Mouse (Mus musculus): ENCODE data around the gene Mapk6. TPM values are rescaled to one million over a fixed set of nuclear protein-coding genes. Genes with fewer than 3 reads are reported as not detected.
A peak's percentile ranks its signal among the peaks of the same experiment; 100 is the strongest.

The Mapk6 gene
- polyA plus RNA-seq, 1 experiment = 52.8 TPM

DNA sequence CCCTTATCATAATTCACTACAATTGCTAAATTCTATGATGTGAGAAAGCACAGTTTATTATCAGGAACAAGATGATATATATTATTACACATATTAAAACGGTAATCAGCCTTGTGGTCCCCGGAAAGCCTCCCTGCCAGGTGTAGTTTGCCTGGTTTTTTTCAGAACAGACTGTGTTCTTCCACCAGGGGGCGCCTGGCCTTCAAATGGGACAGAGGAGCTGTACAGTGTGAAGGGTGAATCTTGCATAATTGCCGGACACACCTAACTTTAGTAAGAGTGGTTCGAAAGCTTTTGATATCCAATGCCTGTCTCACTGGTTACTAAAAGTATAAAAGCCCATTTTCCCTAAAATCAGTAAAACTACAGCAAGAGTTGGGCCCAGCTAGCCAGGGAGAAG is 48.1 kb downstream of the Mapk6 start:
- Histone ChIP-seq H3ac (ENCODE audit: control insufficient read depth, insufficient read length) (no peak overlapping the region), H3K36me3 (ENCODE audit: control insufficient read depth, insufficient read depth) (no peaks in the 10 kb centered on the region), H3K27me3 (ENCODE audit: control insufficient read depth, insufficient read depth, insufficient read length) (no peaks in the 10 kb centered on the region), H3K4me2 (ENCODE audit: low read depth) (no peak overlapping the region), H3K4me3 (no peak overlapping the region), H3K79me2 (ENCODE audit: control insufficient read depth, insufficient read depth) (no peaks in the 10 kb centered on the region)
- TF ChIP-seq MYOD1 (IDR thresholded peaks at IDR 0.05; ENCODE audit: control insufficient read depth in 1 of 3, insufficient read length in 2 of 3, low read depth in 2 of 3) (no peak), CEBPB (IDR thresholded peaks at IDR 0.05; ENCODE audit: insufficient read depth, poor library complexity, severe bottlenecking) (peak; percentile 48; the same call in 1 of the 2 replicates)

GRCm38 (mm10) chr9:75357087-75357654 is 52.6 kb downstream of the Mapk6 start:
- peak overlapping the region; percentile 9 for H3K4me2 ChIP-seq (ENCODE audit: low read depth)

DNA sequence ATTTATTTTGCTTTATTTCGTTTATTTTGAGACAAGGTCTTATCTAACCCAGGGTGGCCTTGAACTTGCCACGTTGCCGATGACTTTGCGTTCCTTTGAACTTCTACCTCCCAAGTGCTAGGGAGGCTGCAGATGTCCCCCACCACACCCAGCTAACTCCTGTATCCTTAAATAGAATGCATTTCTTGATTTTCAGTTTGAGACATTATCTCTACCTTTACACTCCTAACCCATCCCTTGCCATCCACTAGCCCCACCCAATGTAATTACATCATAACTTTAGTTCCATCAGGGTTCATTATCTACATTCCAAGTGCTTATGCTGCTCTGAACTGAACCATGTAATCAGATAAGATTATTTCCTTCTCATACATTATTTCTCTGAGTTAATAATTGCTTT is 54.0 kb downstream of the Mapk6 start:
- no peaks in the 10 kb centered on the region for H3K79me2 ChIP-seq (ENCODE audit: control insufficient read depth, insufficient read depth)
- no peak overlapping the region for H3K4me3 ChIP-seq
- no peak overlapping the region for H3ac ChIP-seq (ENCODE audit: control insufficient read depth, insufficient read length)
- no peak overlapping the region for H3K4me2 ChIP-seq (ENCODE audit: low read depth)
- TF ChIP-seq TCF3 (IDR thresholded peaks at IDR 0.05; ENCODE audit: insufficient read length, low read depth) = no peak
- no peak for TF ChIP-seq MYOD1 (IDR thresholded peaks at IDR 0.05; ENCODE audit: control insufficient read depth in 1 of 3, insufficient read length in 2 of 3, low read depth in 2 of 3)
- no peak for TF ChIP-seq TCF12 (IDR thresholded peaks at IDR 0.05; ENCODE audit: insufficient read depth, poor library complexity, severe bottlenecking)
- TF ChIP-seq MAX (IDR thresholded peaks at IDR 0.05; ENCODE audit: low read depth) = no peak
- TF ChIP-seq POLR2A (IDR thresholded peaks at IDR 0.05; ENCODE audit: insufficient read length, low read depth) = no peak
- no peak for TF ChIP-seq USF1 (IDR thresholded peaks at IDR 0.05; ENCODE audit: low read depth)
- H3K36me3 ChIP-seq (ENCODE audit: control insufficient read depth, insufficient read depth) = no peaks in the 10 kb centered on the region
- H3K27me3 ChIP-seq (ENCODE audit: control insufficient read depth, insufficient read depth, insufficient read length) = no peaks in the 10 kb centered on the region

More at GRCm38 (mm10) chr9:75357087-75357654, 52.6 kb downstream of the Mapk6 start:
- Histone ChIP-seq H3K4me3 (no peak overlapping the region), H3K36me3 (ENCODE audit: control insufficient read depth, insufficient read depth) (no peaks in the 10 kb centered on the region), H3K79me2 (ENCODE audit: control insufficient read depth, insufficient read depth) (no peaks in the 10 kb centered on the region), H3ac (ENCODE audit: control insufficient read depth, insufficient read length) (no peak overlapping the region), H3K27me3 (ENCODE audit: control insufficient read depth, insufficient read depth, insufficient read length) (no peaks in the 10 kb centered on the region)
- TF ChIP-seq TCF12 (IDR thresholded peaks at IDR 0.05; ENCODE audit: insufficient read depth, poor library complexity, severe bottlenecking) = no peak
- no peak for TF ChIP-seq USF1 (IDR thresholded peaks at IDR 0.05; ENCODE audit: low read depth)
- TF ChIP-seq MYOD1 (IDR thresholded peaks at IDR 0.05; ENCODE audit: control insufficient read depth in 1 of 3, insufficient read length in 2 of 3, low read depth in 2 of 3) = no peak
- no peak for TF ChIP-seq POLR2A (IDR thresholded peaks at IDR 0.05; ENCODE audit: insufficient read length, low read depth)
- no peak for TF ChIP-seq REST (IDR thresholded peaks at IDR 0.05; ENCODE audit: insufficient read depth, insufficient read length)
- no peak for TF ChIP-seq POLR2AphosphoS2 (IDR thresholded peaks at IDR 0.05; ENCODE audit: insufficient read length, low read depth)
- no peak for TF ChIP-seq CEBPB (IDR thresholded peaks at IDR 0.05; ENCODE audit: insufficient read depth, poor library complexity, severe bottlenecking)
- no peak for TF ChIP-seq MAX (IDR thresholded peaks at IDR 0.05; ENCODE audit: low read depth)

DNA sequence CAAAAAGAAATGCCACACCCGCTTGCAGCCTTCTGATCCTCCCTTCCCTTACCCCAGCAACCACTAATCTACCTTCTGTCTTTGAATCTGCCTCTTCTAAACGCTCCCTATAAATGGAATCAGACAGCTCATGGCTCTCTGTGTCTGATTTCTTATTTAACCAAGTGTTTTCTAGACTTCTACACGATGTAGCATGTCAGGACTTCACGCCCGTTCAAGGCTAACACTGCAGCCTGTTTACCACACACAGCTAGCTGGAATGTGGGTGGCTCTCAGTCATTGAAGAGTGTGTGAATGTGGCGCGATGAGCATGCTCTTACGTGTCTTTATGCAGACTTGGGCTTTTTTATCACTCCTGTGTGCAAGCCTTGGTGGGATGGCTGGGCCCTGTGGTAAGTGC is 56.7 kb downstream of the Mapk6 start:
- H3K79me2 ChIP-seq (ENCODE audit: control insufficient read depth, insufficient read depth) = no peaks in the 10 kb centered on the region
- no peaks in the 10 kb centered on the region for H3K36me3 ChIP-seq (ENCODE audit: control insufficient read depth, insufficient read depth)
- no peak overlapping the region for H3K4me3 ChIP-seq
- no peak overlapping the region for H3K4me2 ChIP-seq (ENCODE audit: low read depth)
- TF ChIP-seq POLR2AphosphoS2 (IDR thresholded peaks at IDR 0.05; ENCODE audit: insufficient read length, low read depth) (no peak), MYOG (IDR thresholded peaks at IDR 0.05; ENCODE audit: control insufficient read depth in 1 of 3, insufficient read depth in 1 of 3, insufficient read length in 2 of 3, low read depth in 2 of 3) (no peak), POLR2A (IDR thresholded peaks at IDR 0.05; ENCODE audit: insufficient read length, low read depth) (no peak), REST (IDR thresholded peaks at IDR 0.05; ENCODE audit: insufficient read depth, insufficient read length) (no peak), USF1 (IDR thresholded peaks at IDR 0.05; ENCODE audit: low read depth) (no peak), MAX (IDR thresholded peaks at IDR 0.05; ENCODE audit: low read depth) (no peak), MYOD1 (IDR thresholded peaks at IDR 0.05; ENCODE audit: control insufficient read depth in 1 of 3, insufficient read length in 2 of 3, low read depth in 2 of 3) (no peak), TCF12 (IDR thresholded peaks at IDR 0.05; ENCODE audit: insufficient read depth, poor library complexity, severe bottlenecking) (no peak)
- H3K27me3 ChIP-seq (ENCODE audit: control insufficient read depth, insufficient read depth, insufficient read length) = no peaks in the 10 kb centered on the region
- H3ac ChIP-seq (ENCODE audit: control insufficient read depth, insufficient read length) = no peak overlapping the region

DNA sequence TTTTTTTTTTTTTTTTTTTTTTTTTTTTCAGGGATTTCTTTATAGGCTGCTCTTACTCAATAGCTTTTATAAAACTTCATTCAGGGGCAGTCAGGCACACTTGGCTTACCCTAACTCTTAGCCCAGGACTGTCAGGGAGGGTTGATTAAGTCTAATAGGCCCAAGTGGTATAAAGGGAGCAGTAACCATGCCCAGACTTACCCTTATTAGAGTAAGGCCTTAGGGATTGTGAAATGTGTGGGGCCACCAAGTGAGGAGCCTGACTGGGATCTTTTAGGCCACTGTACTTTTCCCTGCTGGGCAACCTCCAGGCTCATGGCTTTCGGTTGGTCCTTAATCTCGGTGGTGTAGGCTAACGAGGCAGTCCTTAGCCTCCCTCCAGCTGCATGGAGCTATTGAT is 61.2 kb downstream of the Mapk6 start:
- H3K79me2 ChIP-seq (ENCODE audit: control insufficient read depth, insufficient read depth) = no peaks in the 10 kb centered on the region
- H3ac ChIP-seq (ENCODE audit: control insufficient read depth, insufficient read length) = no peak overlapping the region
- no peaks in the 10 kb centered on the region for H3K36me3 ChIP-seq (ENCODE audit: control insufficient read depth, insufficient read depth)
- H3K4me3 ChIP-seq = no peak overlapping the region
- TF ChIP-seq TCF12 (IDR thresholded peaks at IDR 0.05; ENCODE audit: insufficient read depth, poor library complexity, severe bottlenecking) = no peak
- TF ChIP-seq MYOD1 (IDR thresholded peaks at IDR 0.05; ENCODE audit: control insufficient read depth in 1 of 3, insufficient read length in 2 of 3, low read depth in 2 of 3) = no peak
- TF ChIP-seq TCF3 (IDR thresholded peaks at IDR 0.05; ENCODE audit: insufficient read length, low read depth) = no peak
- no peak for TF ChIP-seq REST (IDR thresholded peaks at IDR 0.05; ENCODE audit: insufficient read depth, insufficient read length)
- TF ChIP-seq POLR2A (IDR thresholded peaks at IDR 0.05; ENCODE audit: insufficient read length, low read depth) = no peak
- no peak for TF ChIP-seq CEBPB (IDR thresholded peaks at IDR 0.05; ENCODE audit: insufficient read depth, poor library complexity, severe bottlenecking)
- TF ChIP-seq USF1 (IDR thresholded peaks at IDR 0.05; ENCODE audit: low read depth) = no peak
- TF ChIP-seq MYOG (IDR thresholded peaks at IDR 0.05; ENCODE audit: control insufficient read depth in 1 of 3, insufficient read depth in 1 of 3, insufficient read length in 2 of 3, low read depth in 2 of 3) = no peak
- no peak for TF ChIP-seq E2F4 (IDR thresholded peaks at IDR 0.05; ENCODE audit: insufficient read depth)
- TF ChIP-seq POLR2AphosphoS2 (IDR thresholded peaks at IDR 0.05; ENCODE audit: insufficient read length, low read depth) = no peak
- no peaks in the 10 kb centered on the region for H3K27me3 ChIP-seq (ENCODE audit: control insufficient read depth, insufficient read depth, insufficient read length)
- no peak overlapping the region for H3K4me2 ChIP-seq (ENCODE audit: low read depth)

Data from myocyte (in vitro differentiated cells).